Mouse (Mus musculus) olfactory bulb, adult 2 months (tissue): ENCODE measurements around the gene Rbm45. TPM values are rescaled to one million over a fixed set of nuclear protein-coding genes. Genes with fewer than 3 reads are reported as not detected.

Experiments used
- H3K27ac ChIP-seq: fragments of 200-500 bp; 2 replicates; pipeline ENCODE4 v1.5.1; 2012; ENCODE audit warnings: low read depth, low read length; ENCODE audit not compliant: insufficient read depth
- H3K4me1 ChIP-seq: fragments of 200-500 bp; 2 replicates; pipeline ENCODE4 v1.6.1; 2012; ENCODE audit warnings: low read length; ENCODE audit not compliant: control insufficient read depth, insufficient read depth
- H3K4me3 ChIP-seq: fragments of 200-500 bp; 2 replicates; pipeline ENCODE4 v1.5.1; 2012; ENCODE audit warnings: mild to moderate bottlenecking, low read depth, low read length, moderate library complexity; ENCODE audit not compliant: insufficient read depth
- CTCF ChIP-seq: fragments of 200-500 bp; IDR thresholded peaks from 2 replicates; pipeline ENCODE4 v1.5.1; 2012; ENCODE audit warnings: low read depth, mild to moderate bottlenecking, low read length, moderate library complexity; ENCODE audit not compliant: insufficient read depth
- POLR2A ChIP-seq: fragments of 200-500 bp; IDR thresholded peaks from 2 replicates; pipeline ENCODE4 v1.6.1; 2012; ENCODE audit warnings: mild to moderate bottlenecking, low read depth, low read length, moderate library complexity; ENCODE audit not compliant: insufficient read depth
- WGBS: fragments of 180-500 bp; shearing (Covaris S2); methylation state at CpG from one replicate; pipeline ENCODE4 v1.1.7; 2018; 5-methylcytosine and 5-hydroxymethylcytosine counted together
- polyA plus RNA-seq: library from polyadenylated mRNA; stranded (reverse); fragments of >200 nt; gene quantifications from 2 replicates; pipeline ENCODE4 v1.2.4, GENCODE M21; 2012; ENCODE audit warnings: low replicate concordance; ENCODE audit not compliant: missing spikeins, insufficient read depth, insufficient read length

Rbm45 gene
- not detected in 2 replicates for polyA plus RNA-seq

GRCm38 (mm10) chr2:76369821-76370655 is at the start of gene Rbm45:
Gene Rbm45, plus strand, starts transcription at chr2:76369984.
- Histone ChIP-seq H3K4me3 (peak within 1 kb of the TSS; percentile 82), H3K27ac (no peak within 1 kb of the TSS), H3K4me1 (peaks cover 3% of the 10 kb centered on the region; the same call in 1 of the 2 replicates)
- peak; percentile 70 for TF ChIP-seq CTCF
- TF ChIP-seq POLR2A, result peak; percentile 39; the same call in 1 of the 2 replicates
- under 1% methylated on average over 61 of the region's 61 CpGs for WGBS

GRCm38 (mm10) chr2:76320336-76320735 is 49.4 kb upstream of the Rbm45 start:
- WGBS, result 94% methylated on average over 6 of the region's 6 CpGs
- Histone ChIP-seq H3K4me3 (no peak overlapping the region), H3K4me1 (no peaks in the 10 kb centered on the region), H3K27ac (no peak overlapping the region)
- TF ChIP-seq POLR2A (no peak), CTCF (no peak)

GRCm38 (mm10) chr2:76323185-76323875 is 46.5 kb upstream of the Rbm45 start:
- TF ChIP-seq POLR2A, result no peak
- TF ChIP-seq CTCF, result no peak
- Histone ChIP-seq H3K4me1 (no peaks in the 10 kb centered on the region), H3K27ac (no peak overlapping the region), H3K4me3 (no peak overlapping the region)
- WGBS, result 80% methylated on average over 21 of the region's 21 CpGs

- no peaks in the 10 kb centered on the region for H3K4me1 ChIP-seq
- TF ChIP-seq POLR2A (no peak), CTCF (no peak)
- no peak overlapping the region for H3K4me3 ChIP-seq
- H3K27ac ChIP-seq, result no peak overlapping the region
- 89% methylated on average over 5 of the region's 5 CpGs for WGBS
Measured at GRCm38 (mm10) chr2:76324463-76324862, 45.3 kb upstream of the Rbm45 start.

- Histone ChIP-seq H3K4me1 (no peaks in the 10 kb centered on the region), H3K4me3 (no peak overlapping the region), H3K27ac (no peak overlapping the region)
- 83% methylated on average over 3 of the region's 3 CpGs for WGBS
- TF ChIP-seq CTCF (no peak), POLR2A (no peak)
Measured at GRCm38 (mm10) chr2:76326161-76326560, 43.6 kb upstream of the Rbm45 start.

- Histone ChIP-seq H3K4me1 (no peaks in the 10 kb centered on the region), H3K4me3 (no peak overlapping the region), H3K27ac (no peak overlapping the region)
- no peak for TF ChIP-seq CTCF
- no peak for TF ChIP-seq POLR2A
- WGBS, result 97% methylated on average over 5 of the region's 5 CpGs
Measured at GRCm38 (mm10) chr2:76330081-76330480, 39.7 kb upstream of the Rbm45 start.

GRCm38 (mm10) chr2:76332161-76332805 is 37.5 kb upstream of the Rbm45 start:
- 81% methylated on average over 11 of the region's 11 CpGs for WGBS
- H3K27ac ChIP-seq, result no peak overlapping the region
- TF ChIP-seq CTCF (no peak), POLR2A (no peak)
- H3K4me1 ChIP-seq, result no peaks in the 10 kb centered on the region
- H3K4me3 ChIP-seq, result no peak overlapping the region

- peaks cover 8% of the 10 kb centered on the region for H3K4me1 ChIP-seq
- WGBS, result 71% methylated on average over 5 of the region's 5 CpGs
- no peak for TF ChIP-seq POLR2A
- no peak for TF ChIP-seq CTCF
- no peak overlapping the region for H3K4me3 ChIP-seq
- no peak overlapping the region for H3K27ac ChIP-seq
Measured at GRCm38 (mm10) chr2:76334596-76334995, 35.2 kb upstream of the Rbm45 start.
